Mouse (Mus musculus) lung, adult 10 weeks (tissue): ENCODE data around the gene Rab20. TPM values are rescaled to one million over a fixed set of nuclear protein-coding genes. Genes with fewer than 3 reads are reported as not detected.

Experiments used
- polyA plus RNA-seq: library from polyadenylated mRNA; stranded (reverse); fragments of 350-450 nt; fragmentation: Illumina TruSeq; extraction: RNeasy Lipid Tissue Mini Kit (QIAGEN cat#74804); gene quantifications from one replicate; pipeline ENCODE4 v1.2.3, GENCODE M21; 2014; ENCODE audit warnings: low read depth, low replicate concordance; ENCODE audit not compliant: insufficient read depth

Gene Rab20
- polyA plus RNA-seq = 11.5 TPM

GRCm38 (mm10) chr8:11477811-11478761 is at the start of gene Rab20:
Gene Rab20, minus strand, starts transcription at chr8:11478710.

GRCm38 (mm10) chr8:11497017-11497990 is 18.8 kb upstream of the Rab20 start, which contains the start of gene Naxd:
Gene Naxd, plus strand, starts transcription at chr8:11497506.

Other genes with a start within 250 kb of the Rab20 start
- 67.9 TPM for gene Col4a2, start 165.9 kb downstream of the Rab20 start, polyA plus RNA-seq
- 100 TPM for gene Col4a1, start 165.9 kb downstream of the Rab20 start, polyA plus RNA-seq
- gene Naxd, start 18.8 kb upstream of the Rab20 start, polyA plus RNA-seq = 114 TPM
- 19.1 TPM for gene Cars2, start 72.1 kb upstream of the Rab20 start, polyA plus RNA-seq
- 32.1 TPM for gene Ing1, start 76.9 kb upstream of the Rab20 start, polyA plus RNA-seq
- 19.7 TPM for gene Ankrd10, start 157.0 kb upstream of the Rab20 start, polyA plus RNA-seq
- gene 1700016D06Rik, start 222.4 kb upstream of the Rab20 start, polyA plus RNA-seq = not detected
- gene Arhgef7, start 249.0 kb upstream of the Rab20 start, polyA plus RNA-seq = 24.7 TPM